Mouse (Mus musculus): ENCODE measurements around the gene Clybl. TPM values are rescaled to one million over a fixed set of nuclear protein-coding genes. Genes with fewer than 3 reads are reported as not detected.

Gene Clybl
- polyA plus RNA-seq, 1 experiment: 1.0 TPM

DNA sequence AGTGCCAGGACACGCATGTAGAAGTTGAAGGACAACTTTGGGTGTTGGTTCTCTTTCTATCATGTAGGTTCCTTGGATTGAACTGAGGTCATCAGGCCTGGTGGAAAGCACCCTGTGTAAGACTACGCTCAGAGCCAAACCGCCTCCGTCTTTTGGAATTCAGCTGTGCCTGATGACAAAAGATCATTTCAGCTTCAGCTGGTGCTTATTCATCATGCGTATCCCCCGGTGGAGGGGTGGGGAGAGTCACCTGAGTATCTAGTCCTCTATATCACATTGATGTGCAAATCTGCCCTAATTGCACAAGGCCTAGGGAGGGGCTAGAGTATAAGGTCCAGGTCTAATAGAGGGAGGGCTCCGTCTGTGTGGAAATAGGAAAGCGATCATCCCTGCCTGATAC lies 95.6 kb downstream of the Clybl start:
- Histone ChIP-seq H3K4me1 (ENCODE audit: control insufficient read depth) (no peaks in the 10 kb centered on the region), H3K9me3 (ENCODE audit: control insufficient read depth, low read length) (no peaks in the 10 kb centered on the region), H3K27me3 (ENCODE audit: control insufficient read depth) (no peaks in the 10 kb centered on the region), H3K36me3 (ENCODE audit: control insufficient read depth) (no peaks in the 10 kb centered on the region), H3K4me3 (replicated peaks) (no peak overlapping the region)
- TF ChIP-seq GATA1 (IDR thresholded peaks at IDR 0.05; ENCODE audit: low read length) (no peak), TAL1 (IDR thresholded peaks at IDR 0.05; ENCODE audit: low read length) (no peak)

DNA sequence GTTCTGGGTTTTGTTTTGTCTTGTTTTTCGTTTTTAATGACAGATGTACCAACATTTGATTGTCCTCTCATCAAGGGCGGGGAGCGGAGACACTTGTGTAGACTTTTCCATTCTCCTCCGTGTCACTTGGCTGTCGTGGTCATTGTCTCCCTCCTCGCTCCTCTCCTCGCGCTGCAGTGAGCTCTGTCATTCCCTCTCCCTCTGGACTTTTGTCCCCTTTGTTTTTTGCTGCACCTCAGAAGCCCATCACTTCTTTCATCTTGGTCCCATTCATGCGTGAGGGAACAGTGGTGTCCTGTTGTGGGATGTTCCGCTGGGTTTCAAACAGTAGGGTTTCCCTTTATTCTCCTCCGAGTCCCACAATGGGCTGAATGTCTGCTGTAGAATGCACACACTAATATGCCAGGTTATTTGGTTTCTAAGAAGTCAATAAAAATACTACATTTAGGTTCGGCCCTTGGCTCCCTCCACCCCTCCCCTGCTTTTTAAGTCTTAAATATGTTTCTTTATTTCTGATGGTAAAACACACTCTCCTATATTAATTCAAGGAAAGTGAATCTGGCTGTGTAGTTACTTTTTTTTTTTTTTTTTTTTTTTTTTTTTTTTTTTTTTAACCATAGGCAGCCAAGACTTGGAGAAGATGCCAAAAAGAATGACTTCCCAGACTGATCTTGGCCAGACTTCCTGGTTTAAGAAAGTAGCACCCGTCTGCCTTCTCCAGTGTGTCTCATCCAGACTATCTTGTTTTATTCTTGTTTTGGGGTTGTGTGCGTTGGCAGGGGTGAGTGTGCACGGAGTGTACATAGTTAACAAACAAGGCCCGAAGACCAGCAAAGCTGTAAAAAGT lies 98.2 kb downstream of the Clybl start:
- no peaks in the 10 kb centered on the region for H3K9me3 ChIP-seq (ENCODE audit: control insufficient read depth, low read length)
- H3K36me3 ChIP-seq (ENCODE audit: control insufficient read depth): no peaks in the 10 kb centered on the region
- H3K27me3 ChIP-seq (ENCODE audit: control insufficient read depth): no peaks in the 10 kb centered on the region
- no peaks in the 10 kb centered on the region for H3K4me1 ChIP-seq (ENCODE audit: control insufficient read depth)
- TF ChIP-seq TAL1 (IDR thresholded peaks at IDR 0.05; ENCODE audit: low read length) (no peak), GATA1 (IDR thresholded peaks at IDR 0.05; ENCODE audit: low read length) (no peak)
- no peak overlapping the region for H3K4me3 ChIP-seq (replicated peaks)

GRCm38 (mm10) chr14:122280309-122281071 lies 99.0 kb downstream of the Clybl start:
- no peaks in the 10 kb centered on the region for H3K4me1 ChIP-seq (ENCODE audit: control insufficient read depth)
- TF ChIP-seq GATA1 (IDR thresholded peaks at IDR 0.05; ENCODE audit: low read length): no peak
- TF ChIP-seq TAL1 (IDR thresholded peaks at IDR 0.05; ENCODE audit: low read length): no peak

DNA sequence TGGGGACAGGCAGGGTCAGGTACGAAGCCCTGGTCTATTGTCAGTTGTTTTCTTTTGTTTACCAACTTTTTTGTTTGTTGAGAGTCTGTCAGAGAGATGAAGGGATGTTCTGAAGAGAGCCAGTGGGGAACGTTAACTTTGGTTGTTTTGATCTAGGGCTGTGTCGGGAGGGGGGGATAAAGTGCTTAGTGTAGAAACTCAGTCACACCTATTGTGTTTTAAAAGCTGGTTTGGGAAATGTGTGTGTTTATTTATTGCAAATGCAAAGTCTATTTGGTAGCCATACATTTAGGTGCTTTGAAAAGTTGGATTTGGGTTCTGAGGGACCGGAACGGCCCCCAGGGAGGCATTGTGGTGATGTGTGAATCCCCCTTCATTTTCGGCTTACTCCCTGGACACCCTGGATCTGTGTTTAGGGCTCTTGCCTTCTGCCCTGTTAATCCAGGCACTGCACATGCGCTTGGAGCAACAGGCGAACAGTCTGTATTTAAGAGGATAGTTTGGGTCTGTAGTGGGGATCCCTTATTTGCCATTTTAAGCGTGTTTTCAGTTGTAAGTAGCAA lies 99.6 kb downstream of the Clybl start:
- Histone ChIP-seq H3K36me3 (ENCODE audit: control insufficient read depth) (no peaks in the 10 kb centered on the region), H3K4me3 (replicated peaks) (no peak overlapping the region), H3K4me1 (ENCODE audit: control insufficient read depth) (no peaks in the 10 kb centered on the region), H3K9me3 (ENCODE audit: control insufficient read depth, low read length) (no peaks in the 10 kb centered on the region), H3K27me3 (ENCODE audit: control insufficient read depth) (no peaks in the 10 kb centered on the region)
- TF ChIP-seq TAL1 (IDR thresholded peaks at IDR 0.05; ENCODE audit: low read length) (no peak), GATA1 (IDR thresholded peaks at IDR 0.05; ENCODE audit: low read length) (no peak)

More at GRCm38 (mm10) chr14:122280309-122281071, 99.0 kb downstream of the Clybl start:
- Histone ChIP-seq H3K36me3 (ENCODE audit: control insufficient read depth) (no peaks in the 10 kb centered on the region), H3K27me3 (ENCODE audit: control insufficient read depth) (no peaks in the 10 kb centered on the region), H3K9me3 (ENCODE audit: control insufficient read depth, low read length) (no peaks in the 10 kb centered on the region), H3K4me3 (replicated peaks) (no peak overlapping the region)

- Histone ChIP-seq H3K9me3 (ENCODE audit: control insufficient read depth, low read length) (no peaks in the 10 kb centered on the region), H3K4me3 (replicated peaks) (no peak overlapping the region), H3K4me1 (ENCODE audit: control insufficient read depth) (no peaks in the 10 kb centered on the region), H3K27me3 (ENCODE audit: control insufficient read depth) (no peaks in the 10 kb centered on the region), H3K36me3 (ENCODE audit: control insufficient read depth) (no peaks in the 10 kb centered on the region)
- TF ChIP-seq GATA1 (IDR thresholded peaks at IDR 0.05; ENCODE audit: low read length) (no peak), TAL1 (IDR thresholded peaks at IDR 0.05; ENCODE audit: low read length) (no peak)
These were observed 102.5 kb downstream of the Clybl start for GRCm38 (mm10) chr14:122283959-122284358.

- no peak overlapping the region for H3K4me3 ChIP-seq (replicated peaks)
- H3K4me1 ChIP-seq (ENCODE audit: control insufficient read depth): no peaks in the 10 kb centered on the region
- no peaks in the 10 kb centered on the region for H3K27me3 ChIP-seq (ENCODE audit: control insufficient read depth)
- no peaks in the 10 kb centered on the region for H3K36me3 ChIP-seq (ENCODE audit: control insufficient read depth)
- no peaks in the 10 kb centered on the region for H3K9me3 ChIP-seq (ENCODE audit: control insufficient read depth, low read length)
- TF ChIP-seq TAL1 (IDR thresholded peaks at IDR 0.05; ENCODE audit: low read length): no peak
- no peak for TF ChIP-seq GATA1 (IDR thresholded peaks at IDR 0.05; ENCODE audit: low read length)
These were observed 114.9 kb downstream of the Clybl start for GRCm38 (mm10) chr14:122296399-122296798.

DNA sequence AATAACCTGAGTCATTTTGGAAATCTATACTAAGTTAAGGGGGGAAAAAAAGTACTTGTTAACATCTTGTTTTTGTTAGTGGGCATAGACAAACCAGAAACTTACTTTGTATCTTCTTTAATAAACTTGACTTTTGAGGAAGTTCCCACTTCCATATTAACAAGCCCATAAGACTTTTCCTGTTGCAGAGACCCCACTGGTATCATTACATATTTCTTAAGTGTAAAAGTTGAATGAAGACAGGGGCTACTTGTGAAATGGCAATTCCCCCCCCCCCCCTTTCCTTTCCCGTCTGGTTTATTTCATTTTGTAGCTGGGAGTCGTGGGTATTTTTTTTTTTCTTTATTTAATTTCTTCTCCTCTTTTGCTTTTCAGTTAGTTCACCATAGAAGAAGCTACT lies 115.4 kb downstream of the Clybl start:
- Histone ChIP-seq H3K36me3 (ENCODE audit: control insufficient read depth) (no peaks in the 10 kb centered on the region), H3K9me3 (ENCODE audit: control insufficient read depth, low read length) (no peaks in the 10 kb centered on the region), H3K4me1 (ENCODE audit: control insufficient read depth) (no peaks in the 10 kb centered on the region), H3K4me3 (replicated peaks) (no peak overlapping the region), H3K27me3 (ENCODE audit: control insufficient read depth) (no peaks in the 10 kb centered on the region)
- no peak for TF ChIP-seq TAL1 (IDR thresholded peaks at IDR 0.05; ENCODE audit: low read length)
- TF ChIP-seq GATA1 (IDR thresholded peaks at IDR 0.05; ENCODE audit: low read length): no peak

DNA sequence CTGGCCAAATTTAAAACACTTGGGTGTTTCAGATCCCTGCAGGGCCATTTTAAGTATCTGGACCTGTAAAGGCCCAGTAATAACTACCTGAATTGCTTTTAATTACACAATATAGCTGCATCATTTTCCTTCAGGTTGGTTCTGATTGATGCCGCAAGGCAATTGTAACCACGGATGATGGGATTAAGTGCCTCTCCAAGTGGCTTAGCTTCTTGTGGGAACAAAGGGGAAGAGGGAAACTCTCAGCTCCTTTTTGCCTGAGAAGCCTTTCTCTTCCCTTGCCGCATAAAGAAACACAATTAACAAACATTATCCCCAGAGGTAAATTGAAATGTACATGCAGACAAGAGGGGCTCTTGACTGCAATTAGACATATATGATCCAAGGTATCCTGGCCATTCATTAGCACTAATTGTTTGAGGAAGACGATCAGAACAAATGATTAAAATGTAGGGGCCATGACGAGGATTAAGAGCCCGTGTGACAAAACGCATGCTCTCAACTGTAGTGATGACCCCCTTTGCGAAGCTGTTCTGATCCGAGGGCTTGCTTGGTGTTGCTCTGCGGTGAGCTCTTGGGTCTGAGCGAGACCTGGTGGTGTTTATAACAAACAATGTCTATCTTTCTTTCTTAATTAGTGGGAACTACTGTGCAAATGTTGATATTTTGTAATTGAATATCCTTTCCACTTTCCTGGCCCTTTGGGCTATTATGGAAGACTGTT lies 116.0 kb downstream of the Clybl start:
- TF ChIP-seq GATA1 (IDR thresholded peaks at IDR 0.05; ENCODE audit: low read length) (no peak), TAL1 (IDR thresholded peaks at IDR 0.05; ENCODE audit: low read length) (no peak)
- H3K36me3 ChIP-seq (ENCODE audit: control insufficient read depth): no peaks in the 10 kb centered on the region
- H3K27me3 ChIP-seq (ENCODE audit: control insufficient read depth): no peaks in the 10 kb centered on the region
- no peaks in the 10 kb centered on the region for H3K4me1 ChIP-seq (ENCODE audit: control insufficient read depth)
- no peak overlapping the region for H3K4me3 ChIP-seq (replicated peaks)
- no peaks in the 10 kb centered on the region for H3K9me3 ChIP-seq (ENCODE audit: control insufficient read depth, low read length)

Data from erythroblast, embryonic 14.5 days (primary cell).